Mouse (Mus musculus) liver, embryonic 14.5 days (tissue): Measurements from ENCODE around the gene Cd207.

Experiments
- CTCF ChIP-seq: IDR thresholded peaks from 2 replicates; pipeline ENCODE4 v1.5.1; 2016; ENCODE audit warnings: antibody characterized with exemption, low read depth, control low read depth
- EP300 ChIP-seq: IDR thresholded peaks from 2 replicates; pipeline ENCODE4 v1.6.1; 2016; ENCODE audit warnings: antibody characterized with exemption, low read depth

DNA sequence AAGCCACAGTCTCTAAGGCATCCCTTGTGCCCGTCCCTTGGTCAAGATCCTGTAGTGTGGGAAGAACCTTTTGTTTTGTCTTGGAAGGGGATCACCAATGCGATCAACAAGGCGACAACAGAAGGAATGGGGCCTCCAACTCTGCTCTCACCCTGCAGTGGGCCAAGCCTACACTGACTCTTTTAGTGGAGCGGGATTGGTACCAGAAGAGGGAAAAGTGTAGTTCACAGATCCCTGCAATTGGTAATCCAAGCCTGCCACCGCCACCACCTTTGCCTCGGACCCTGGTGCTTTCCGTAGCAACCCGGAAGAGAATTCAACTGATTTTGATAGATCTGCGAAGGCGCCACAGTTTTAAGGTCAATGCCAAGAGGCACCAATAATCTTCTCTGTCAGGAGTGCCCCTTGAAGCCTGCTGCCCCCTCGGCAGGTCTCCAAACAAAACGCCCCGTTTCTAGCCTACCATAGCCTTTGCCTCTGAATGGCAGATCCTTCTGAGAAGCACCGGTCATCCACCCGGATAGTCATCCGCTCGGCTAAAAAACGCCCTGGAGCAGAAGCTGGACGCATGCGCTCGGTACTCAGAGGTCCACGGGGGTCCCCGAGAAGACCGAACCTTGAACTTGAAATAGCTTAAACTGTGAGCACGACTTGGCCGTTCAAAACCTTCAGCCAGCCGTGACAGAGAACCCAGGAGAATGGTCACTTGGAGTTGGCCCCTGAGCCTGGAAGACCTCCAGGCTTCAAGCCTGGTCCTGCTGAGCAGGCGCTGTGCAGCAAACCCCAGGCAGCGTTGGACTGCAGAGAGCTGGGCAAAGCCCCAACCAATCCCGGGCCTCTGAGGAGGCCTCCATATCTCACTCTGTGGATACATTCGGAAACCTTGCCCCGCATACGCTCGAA lies 36.8 kb upstream of the Cd207 start:
- TF ChIP-seq CTCF (no peak), EP300 (no peak)
